Mouse (Mus musculus) hindbrain, postnatal 0 days (tissue): Measurements from ENCODE around the gene Cd300lf. TPM values are rescaled to one million over a fixed set of nuclear protein-coding genes. Genes with fewer than 3 reads are reported as not detected.

Source experiments
- ATAC-seq: fragments of 200-750 bp; cut with Nextera tagmentation; 2 replicates; pipeline ENCODE4 v1.8.0; 2017; ENCODE audit warnings: mild to moderate bottlenecking, moderate TSS enrichment, moderate library complexity
- DNase-seq: peaks from one replicate; pipeline ENCODE4 v3.0.0-alpha.2; 2015; ENCODE audit warnings: low spot score
- H3K27ac ChIP-seq: fragments of 300-500 bp; sonication (generic); 2 replicates; pipeline ENCODE4 v1.5.1; 2014; ENCODE audit warnings: mild to moderate bottlenecking
- H3K27me3 ChIP-seq: fragments of 300-500 bp; sonication (generic); 2 replicates; pipeline ENCODE4 v1.6.1; 2014; ENCODE audit warnings: low read length, mixed read lengths; ENCODE audit not compliant: insufficient read depth
- H3K36me3 ChIP-seq: fragments of 300-500 bp; sonication (generic); 2 replicates; pipeline ENCODE4 v1.6.1; 2014; ENCODE audit warnings: low read length, mixed read lengths; ENCODE audit not compliant: insufficient read depth
- H3K4me1 ChIP-seq: fragments of 300-500 bp; sonication (generic); 2 replicates; pipeline ENCODE4 v1.6.1; 2014; ENCODE audit warnings: antibody characterized with exemption, low read length, mixed read lengths; ENCODE audit not compliant: insufficient read depth
- H3K4me2 ChIP-seq: fragments of 300-500 bp; sonication (generic); 2 replicates; pipeline ENCODE4 v1.6.1; 2014; ENCODE audit warnings: low read depth, mild to moderate bottlenecking, low read length, moderate library complexity, mixed read lengths
- H3K4me3 ChIP-seq: fragments of 300-500 bp; sonication (generic); 2 replicates; pipeline ENCODE4 v1.5.1; 2014; ENCODE audit warnings: low read length
- H3K9ac ChIP-seq: fragments of 300-500 bp; sonication (generic); replicated peaks from 2 replicates; pipeline ENCODE4 v1.6.1; 2014; ENCODE audit warnings: mild to moderate bottlenecking, low read length, moderate library complexity, mixed read lengths
- H3K9me3 ChIP-seq: fragments of 300-500 bp; sonication (generic); 2 replicates; pipeline ENCODE4 v1.6.1; 2016; ENCODE audit warnings: low read length, mixed read lengths
- CTCF ChIP-seq: IDR thresholded peaks from 2 replicates; pipeline ENCODE4 v1.5.1; 2016; ENCODE audit warnings: antibody characterized with exemption, control low read depth, low read depth
- WGBS: fragments of 180-500 bp; shearing (Covaris S2); extraction: QIAGEN DNeasy Blood & Tissue Kit; methylation state at CpG from one replicate; pipeline ENCODE4 v1.1.7; 2014; 5-methylcytosine and 5-hydroxymethylcytosine counted together
- polyA plus RNA-seq: library from polyadenylated mRNA; unstranded; fragments of >200 nt; fragmentation: Nextera tagmentation; extraction: Ambion mirVana; gene quantifications from 2 replicates; pipeline ENCODE4 v1.2.1, GENCODE M21; 2015
- total RNA-seq: library from RNA; depleted of rRNA; stranded (reverse); fragments of >200 nt; gene quantifications from 2 replicates; pipeline ENCODE4 v1.2.3, GENCODE M21; 2014

The Cd300lf gene
- total and polyA plus RNA-seq, 2 experiments from 2014 or later: 0.23 TPM; not detected in 1

DNA sequence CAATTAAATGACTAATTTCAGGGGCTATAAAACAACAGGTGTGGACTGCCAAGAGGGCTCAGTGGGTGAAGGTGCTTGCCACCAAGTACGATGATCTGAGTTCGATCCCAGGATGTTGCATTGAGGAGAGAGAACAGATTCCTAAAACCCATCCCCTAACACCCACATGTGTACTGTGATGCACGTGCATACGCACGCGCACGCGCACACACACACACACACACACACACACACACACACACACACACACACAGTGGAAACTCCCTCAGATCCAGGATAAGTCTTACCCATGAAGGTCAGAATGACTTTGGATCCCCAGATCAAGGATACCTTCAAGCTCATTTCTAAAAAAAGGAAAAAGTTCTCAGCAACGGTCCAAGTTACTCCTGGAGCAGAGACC, 31.7 kb downstream of the Cd300lf start:
- H3K9me3 ChIP-seq: no peaks in the 10 kb centered on the region
- H3K4me1 ChIP-seq: no peaks in the 10 kb centered on the region
- no peak for TF ChIP-seq CTCF
- no peak for ATAC-seq
- no peaks in the 10 kb centered on the region for H3K27me3 ChIP-seq
- no peak for DNase-seq
- 96% methylated on average over 9 of the region's 9 CpGs for WGBS
- no peaks in the 10 kb centered on the region for H3K36me3 ChIP-seq
- H3K4me2 ChIP-seq: no peak overlapping the region
- H3K4me3 ChIP-seq: no peak overlapping the region
- H3K9ac ChIP-seq: no peak overlapping the region
- no peak overlapping the region for H3K27ac ChIP-seq

- 72% methylated on average over 6 of the region's 6 CpGs for WGBS
- no peak for ATAC-seq
Observed at GRCm38 (mm10) chr11:115101615-115102051, 32.2 kb downstream of the Cd300lf start.

DNA sequence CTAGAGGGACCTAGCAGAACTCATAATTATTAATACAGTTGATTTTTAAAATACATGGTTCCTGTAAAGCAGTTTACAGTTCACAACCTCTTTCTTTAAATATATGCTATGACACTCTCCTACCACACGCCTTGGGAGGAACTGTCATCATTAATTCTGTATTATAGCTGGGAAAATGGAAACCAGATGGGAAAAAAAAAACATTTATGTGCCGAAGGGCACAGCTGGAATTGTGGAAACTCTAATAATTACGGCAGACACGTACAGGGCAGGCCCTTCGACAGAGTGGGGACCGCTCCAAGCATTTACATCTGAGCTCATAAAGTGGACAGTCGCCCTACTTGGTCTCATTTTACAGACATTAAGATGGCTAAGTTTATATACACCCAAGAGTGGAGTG, 33.1 kb downstream of the Cd300lf start:
- Histone ChIP-seq H3K9ac (no peak overlapping the region), H3K4me3 (no peak overlapping the region), H3K27ac (no peak overlapping the region), H3K4me1 (no peaks in the 10 kb centered on the region), H3K27me3 (no peaks in the 10 kb centered on the region), H3K36me3 (no peaks in the 10 kb centered on the region), H3K9me3 (no peaks in the 10 kb centered on the region), H3K4me2 (no peak overlapping the region)
- 75% methylated on average over 7 of the region's 7 CpGs for WGBS
- DNase-seq (no peak), ATAC-seq (no peak)
- TF ChIP-seq CTCF: no peak

More at GRCm38 (mm10) chr11:115101615-115102051, 32.2 kb downstream of the Cd300lf start:
- Histone ChIP-seq H3K27me3 (no peaks in the 10 kb centered on the region), H3K9me3 (no peaks in the 10 kb centered on the region), H3K4me1 (no peaks in the 10 kb centered on the region), H3K36me3 (no peaks in the 10 kb centered on the region), H3K4me3 (no peak overlapping the region), H3K4me2 (no peak overlapping the region), H3K9ac (no peak overlapping the region), H3K27ac (no peak overlapping the region)
- DNase-seq: no peak
- no peak for TF ChIP-seq CTCF

- H3K9ac ChIP-seq: no peak overlapping the region
- no peak overlapping the region for H3K4me3 ChIP-seq
- H3K27me3 ChIP-seq: no peaks in the 10 kb centered on the region
- no peak for ATAC-seq
- no peaks in the 10 kb centered on the region for H3K36me3 ChIP-seq
- H3K4me2 ChIP-seq: no peak overlapping the region
- H3K4me1 ChIP-seq: no peaks in the 10 kb centered on the region
- no peak for TF ChIP-seq CTCF
- no peak for DNase-seq
- 82% methylated on average over 5 of the region's 5 CpGs for WGBS
- H3K27ac ChIP-seq: no peak overlapping the region
- H3K9me3 ChIP-seq: no peaks in the 10 kb centered on the region
Observed at GRCm38 (mm10) chr11:115100032-115100621, 33.7 kb downstream of the Cd300lf start.

DNA sequence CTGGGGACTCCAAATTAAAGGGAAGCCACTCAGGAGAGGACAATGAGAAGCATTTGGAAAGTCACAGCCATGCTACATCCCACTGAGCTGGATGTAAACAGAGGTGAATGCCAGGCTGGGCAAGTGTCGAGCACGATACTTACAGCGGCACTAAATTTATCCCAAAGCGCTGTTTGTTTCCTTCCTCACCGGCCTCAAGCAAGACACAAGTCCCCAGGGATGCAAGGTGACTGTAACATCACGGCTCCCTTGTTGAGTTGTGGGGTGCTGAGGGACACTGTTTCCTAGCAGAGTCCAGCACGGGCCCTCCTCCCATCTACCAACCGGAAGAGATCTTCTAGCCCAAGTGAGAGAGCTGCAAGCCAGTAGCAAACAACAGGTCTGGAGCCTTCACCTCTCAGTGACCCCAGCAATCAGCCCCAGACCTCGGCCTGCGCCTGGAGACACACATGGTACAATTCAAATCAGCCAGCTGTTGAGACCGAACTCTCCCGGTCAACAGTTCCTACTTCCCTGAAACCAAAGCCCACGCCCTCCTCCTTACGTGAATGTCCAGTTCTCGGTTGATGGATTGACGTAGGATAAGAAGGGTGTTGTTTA, 34.5 kb downstream of the Cd300lf start:
- Histone ChIP-seq H3K9ac (no peak overlapping the region), H3K27ac (no peak overlapping the region), H3K4me2 (no peak overlapping the region), H3K9me3 (no peaks in the 10 kb centered on the region), H3K4me1 (no peaks in the 10 kb centered on the region), H3K36me3 (no peaks in the 10 kb centered on the region), H3K27me3 (no peaks in the 10 kb centered on the region), H3K4me3 (no peak overlapping the region)
- no peak for ATAC-seq
- TF ChIP-seq CTCF: no peak
- WGBS: 74% methylated on average over 16 of the region's 16 CpGs
- DNase-seq: no peak

DNA sequence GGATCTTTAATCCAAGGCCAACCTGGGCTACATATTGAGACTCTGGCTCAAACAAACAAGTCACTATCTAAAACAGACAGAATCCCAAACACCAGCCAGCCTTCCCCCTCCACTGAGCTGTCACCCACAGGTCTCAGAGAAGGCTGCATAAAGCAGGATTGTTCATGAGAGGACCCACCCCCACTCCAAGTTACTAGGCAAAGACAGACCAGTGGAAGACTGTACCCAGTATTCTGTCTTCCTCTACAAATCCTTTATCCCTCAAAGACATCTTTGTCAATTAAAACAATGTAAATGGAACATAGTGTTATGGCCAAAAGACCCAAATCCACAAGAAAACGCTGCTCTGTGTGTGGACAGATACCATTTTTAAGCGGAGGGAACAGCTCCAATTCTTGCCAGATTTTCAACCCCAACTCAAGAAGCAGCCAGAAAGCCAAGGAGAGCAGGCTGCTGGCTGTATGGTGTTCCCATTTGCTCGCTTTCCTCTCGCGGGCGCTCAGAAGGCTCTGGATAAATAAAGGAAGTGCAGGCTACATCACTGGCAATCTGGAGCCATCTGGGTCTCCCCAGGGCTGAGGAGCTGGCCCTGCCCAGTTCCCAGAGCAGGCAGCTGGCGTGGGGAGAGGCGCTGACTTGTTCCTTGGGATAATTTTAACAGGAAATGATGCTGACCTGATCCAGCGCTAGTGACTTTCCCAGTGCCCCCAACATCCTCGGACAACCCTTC, 35.4 kb downstream of the Cd300lf start:
- ATAC-seq (peak; percentile 73; the same call in 1 of the 2 replicates), DNase-seq (peak; percentile 39)

More for the DNA sequence above, 35.4 kb downstream of the Cd300lf start:
- WGBS: 61% methylated on average over 10 of the region's 10 CpGs
- TF ChIP-seq CTCF: 0 out of 2 replicates have a peak, but pooled peaks have one; percentile 7
- no peaks in the 10 kb centered on the region for H3K36me3 ChIP-seq
- H3K4me1 ChIP-seq: no peaks in the 10 kb centered on the region
- H3K4me3 ChIP-seq: no peak overlapping the region
- no peak overlapping the region for H3K9ac ChIP-seq
- no peak overlapping the region for H3K4me2 ChIP-seq
- H3K27me3 ChIP-seq: no peaks in the 10 kb centered on the region
- 0 out of 2 replicates have a peak, but pooled peaks cover 1% of the 10 kb centered on the region for H3K9me3 ChIP-seq
- no peak overlapping the region; the same call in 1 of the 2 replicates for H3K27ac ChIP-seq
